Mouse (Mus musculus) limb, embryonic 13.5 days (tissue): ENCODE measurements at regions not wholly inside any gene's neighbourhood (a gene's known extent, or its start where the extent isn't known, plus 50 kb on each side); places are given as distances from the start of the nearest gene placed in this dataset.

Experiments
- ATAC-seq: fragments of 200-750 bp; cut with Nextera tagmentation; 2 replicates; pipeline ENCODE4 v1.8.0; 2017; ENCODE audit warnings: low read depth, moderate number of reproducible peaks, moderate TSS enrichment; ENCODE audit not compliant: low FRiP score
- H3K27ac ChIP-seq: fragments of 300-500 bp; sonication (generic); 2 replicates; pipeline ENCODE4 v1.5.1; 2015; ENCODE audit warnings: inconsistent platforms, mild to moderate bottlenecking, moderate library complexity
- H3K27me3 ChIP-seq: fragments of 300-500 bp; sonication (generic); 2 replicates; pipeline ENCODE4 v1.6.1; 2015; ENCODE audit warnings: mild to moderate bottlenecking, inconsistent platforms
- H3K36me3 ChIP-seq: fragments of 300-500 bp; sonication (generic); 2 replicates; pipeline ENCODE4 v1.6.1; 2015; ENCODE audit warnings: inconsistent platforms, mild to moderate bottlenecking, moderate library complexity
- H3K4me1 ChIP-seq: fragments of 300-500 bp; sonication (generic); 2 replicates; pipeline ENCODE4 v1.6.1; 2015; ENCODE audit warnings: inconsistent platforms
- H3K4me2 ChIP-seq: fragments of 300-500 bp; sonication (generic); replicated peaks from 2 replicates; pipeline ENCODE4 v1.6.1; 2015; ENCODE audit warnings: inconsistent platforms, mild to moderate bottlenecking, moderate library complexity
- H3K4me3 ChIP-seq: fragments of 300-500 bp; sonication (generic); 2 replicates; pipeline ENCODE4 v1.5.1; 2015; ENCODE audit warnings: moderate library complexity, mild to moderate bottlenecking, inconsistent platforms
- H3K9ac ChIP-seq: fragments of 300-500 bp; sonication (generic); 2 replicates; pipeline ENCODE4 v1.6.1; 2015; ENCODE audit warnings: mild to moderate bottlenecking, inconsistent platforms
- H3K9me3 ChIP-seq: fragments of 300-500 bp; sonication (generic); 2 replicates; pipeline ENCODE4 v1.6.1; 2016; ENCODE audit warnings: inconsistent platforms
- WGBS: fragments of 180-500 bp; shearing (Covaris S2); methylation state at CpG from one replicate; pipeline ENCODE4 v1.1.7; 2015; 5-methylcytosine and 5-hydroxymethylcytosine counted together

DNA sequence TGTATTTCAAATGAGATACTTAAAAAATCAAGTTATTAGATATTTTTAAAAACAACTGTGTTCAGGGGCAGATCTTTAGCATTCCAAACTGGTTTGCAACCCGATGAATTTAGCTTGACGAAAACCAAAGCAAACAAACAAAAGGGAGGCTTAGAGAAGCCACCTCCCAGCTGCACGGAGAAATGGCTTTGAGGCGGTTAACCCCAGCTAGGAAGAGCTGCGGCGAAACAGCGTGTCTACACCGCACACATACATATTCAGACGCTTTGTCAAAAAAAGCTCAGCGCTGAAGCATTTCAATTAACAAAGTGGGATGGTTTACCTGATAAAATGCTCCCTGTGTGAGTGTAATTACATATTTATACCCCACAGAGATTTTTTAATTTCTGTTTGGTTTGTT is 123.0 kb upstream of the Ap5m1 start:
- Histone ChIP-seq H3K4me2 (no peak overlapping the region), H3K27ac (no peak overlapping the region), H3K9me3 (no peaks in the 10 kb centered on the region), H3K4me3 (no peak overlapping the region), H3K27me3 (no peaks in the 10 kb centered on the region), H3K36me3 (no peaks in the 10 kb centered on the region), H3K9ac (no peak overlapping the region), H3K4me1 (no peaks in the 10 kb centered on the region)
- no peak for ATAC-seq
- 74% methylated on average over 10 of the region's 10 CpGs for WGBS

DNA sequence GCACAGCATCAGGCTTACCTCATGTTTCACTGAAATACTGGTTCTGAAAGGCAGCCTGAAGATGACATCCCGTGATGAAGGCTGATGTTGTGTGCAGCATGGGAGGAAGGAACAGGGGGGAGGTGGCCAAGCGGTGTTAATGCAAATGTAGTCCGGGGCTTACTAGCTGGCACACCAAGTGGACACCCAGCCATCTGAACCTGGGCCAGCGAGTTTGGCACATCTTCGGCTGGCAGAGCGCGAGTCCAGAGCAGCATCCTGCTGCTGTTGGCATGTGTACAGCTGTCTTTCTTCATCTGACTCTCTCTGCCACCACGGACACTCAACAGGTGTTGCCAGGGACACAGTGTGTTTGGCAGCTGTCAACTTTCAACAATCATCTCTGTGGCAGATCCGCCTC is 135.0 kb upstream of the Ap5m1 start:
- no peak for ATAC-seq
- H3K4me2 ChIP-seq = no peak overlapping the region
- H3K27ac ChIP-seq = no peak overlapping the region
- H3K4me1 ChIP-seq = no peaks in the 10 kb centered on the region
- H3K9me3 ChIP-seq = no peaks in the 10 kb centered on the region
- H3K27me3 ChIP-seq = no peaks in the 10 kb centered on the region
- WGBS = 93% methylated on average over 9 of the region's 9 CpGs
- no peaks in the 10 kb centered on the region for H3K36me3 ChIP-seq
- no peak overlapping the region for H3K9ac ChIP-seq
- no peak overlapping the region for H3K4me3 ChIP-seq

DNA sequence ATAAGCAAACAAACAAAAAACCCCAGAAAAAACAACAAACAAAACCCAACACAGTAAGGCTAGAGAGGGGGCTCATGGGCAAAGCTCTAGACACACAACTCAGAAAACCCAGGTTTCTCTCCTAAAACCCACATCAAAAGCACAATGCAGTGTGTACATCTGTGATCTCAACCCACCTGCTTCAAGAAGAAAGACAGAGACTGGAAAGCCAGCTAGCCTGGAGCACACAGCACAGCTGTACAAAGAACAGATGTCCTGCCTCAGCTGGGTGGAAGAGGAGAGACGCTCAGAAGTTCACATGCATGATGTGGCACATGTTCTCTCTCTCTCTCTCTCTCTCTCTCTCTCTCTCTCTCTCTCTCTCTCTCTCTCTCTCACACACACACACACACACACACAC is 140.0 kb upstream of the Ap5m1 start:
- H3K4me1 ChIP-seq = no peaks in the 10 kb centered on the region
- ATAC-seq = no peak
- no peak overlapping the region for H3K4me3 ChIP-seq
- no peaks in the 10 kb centered on the region for H3K36me3 ChIP-seq
- no peak overlapping the region for H3K27ac ChIP-seq
- H3K9me3 ChIP-seq = no peaks in the 10 kb centered on the region
- H3K4me2 ChIP-seq = no peak overlapping the region
- no peak overlapping the region for H3K9ac ChIP-seq
- H3K27me3 ChIP-seq = no peaks in the 10 kb centered on the region
- WGBS = 40% methylated on average over 1 of the region's 1 CpGs

DNA sequence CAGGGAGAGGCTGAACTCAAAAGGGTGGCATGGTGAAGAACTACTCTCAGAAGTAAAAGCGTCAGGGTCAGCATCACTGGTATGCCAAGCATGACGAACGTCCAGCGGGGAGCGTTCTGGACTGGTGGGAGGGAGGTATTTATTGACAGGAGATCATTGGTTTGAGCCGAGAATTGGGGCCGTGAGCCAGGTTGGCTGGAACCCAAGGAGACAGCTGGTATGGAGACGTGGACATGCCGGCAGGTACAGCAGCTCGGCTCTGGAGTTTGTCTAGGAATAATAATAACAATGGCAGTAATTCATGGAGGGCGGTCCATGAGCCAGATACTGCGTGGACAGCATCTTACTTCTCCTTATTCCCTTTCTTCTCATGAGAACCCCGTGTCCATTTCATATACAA is 156.5 kb upstream of the Ap5m1 start:
- no peak overlapping the region for H3K27ac ChIP-seq
- H3K9me3 ChIP-seq = no peaks in the 10 kb centered on the region
- H3K4me3 ChIP-seq = no peak overlapping the region
- 72% methylated on average over 13 of the region's 13 CpGs for WGBS
- no peaks in the 10 kb centered on the region for H3K4me1 ChIP-seq
- ATAC-seq = no peak
- H3K27me3 ChIP-seq = no peaks in the 10 kb centered on the region
- no peak overlapping the region for H3K9ac ChIP-seq
- H3K4me2 ChIP-seq = no peak overlapping the region
- H3K36me3 ChIP-seq = no peaks in the 10 kb centered on the region

DNA sequence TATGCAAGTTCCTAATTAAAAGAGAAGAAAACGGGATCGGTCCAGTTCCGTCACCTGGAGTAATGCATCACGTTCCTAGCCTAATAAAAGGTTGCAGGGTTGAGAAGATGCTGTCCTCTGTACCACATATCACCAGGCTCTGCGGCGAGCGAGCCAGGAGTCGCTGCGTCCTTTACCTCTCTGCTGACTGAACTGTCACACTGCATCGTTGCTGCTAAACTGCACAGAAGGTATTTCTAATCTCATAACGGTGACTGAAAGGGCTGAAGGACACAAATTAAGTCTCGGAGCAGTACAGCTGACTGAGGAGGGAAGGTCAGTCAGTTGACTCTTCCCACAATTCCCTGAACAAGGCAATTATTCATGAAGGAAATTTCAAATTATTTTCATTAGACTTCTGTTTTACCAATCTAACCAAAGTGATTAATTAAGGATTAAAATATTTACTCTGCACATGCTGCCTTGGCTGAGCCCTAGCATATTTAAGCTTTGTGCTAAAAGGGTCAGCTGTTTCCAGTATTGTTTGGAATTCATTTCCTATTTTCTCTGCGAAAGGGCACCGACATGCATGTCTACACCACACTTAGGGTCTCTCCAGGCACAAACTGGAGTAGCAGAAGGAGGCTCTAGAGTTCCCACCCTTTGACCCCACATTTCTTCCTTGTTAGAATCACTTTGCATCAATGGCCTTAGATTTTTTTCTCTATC is 157.8 kb upstream of the Ap5m1 start:
- Histone ChIP-seq H3K27ac (no peak overlapping the region), H3K9ac (no peak overlapping the region), H3K4me2 (no peak overlapping the region), H3K4me3 (no peak overlapping the region), H3K9me3 (no peaks in the 10 kb centered on the region), H3K4me1 (peaks cover 4% of the 10 kb centered on the region; the same call in 1 of the 2 replicates), H3K36me3 (no peaks in the 10 kb centered on the region), H3K27me3 (no peaks in the 10 kb centered on the region)
- WGBS = 78% methylated on average over 14 of the region's 14 CpGs
- ATAC-seq = no peak

DNA sequence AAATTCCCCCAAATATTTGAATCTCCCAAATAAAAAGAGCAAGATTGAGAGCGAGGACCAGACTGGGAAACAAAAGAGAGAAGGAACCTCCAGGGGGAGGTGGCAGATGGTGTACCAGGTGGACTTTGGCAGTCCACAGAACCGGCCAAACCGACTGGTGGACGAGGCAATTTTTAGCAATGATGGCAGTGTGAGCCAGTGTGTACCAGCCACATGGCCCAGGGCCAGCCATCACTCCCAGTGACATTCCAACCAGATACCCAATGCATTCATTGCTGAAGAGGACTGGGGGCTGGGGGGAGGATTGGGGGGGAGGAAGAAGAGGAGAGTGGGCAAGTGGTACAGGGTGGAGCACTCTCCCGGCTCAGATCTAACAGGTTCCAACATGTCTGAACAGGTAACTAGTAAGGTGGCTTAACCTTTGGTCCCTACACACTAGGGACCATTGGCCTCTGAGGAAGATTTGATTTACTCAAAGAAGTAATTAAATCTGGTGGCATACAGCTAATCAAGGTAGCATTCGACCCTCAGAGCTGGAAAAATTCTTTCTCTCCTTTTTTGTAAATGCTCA is 158.4 kb upstream of the Ap5m1 start:
- no peak overlapping the region for H3K9ac ChIP-seq

DNA sequence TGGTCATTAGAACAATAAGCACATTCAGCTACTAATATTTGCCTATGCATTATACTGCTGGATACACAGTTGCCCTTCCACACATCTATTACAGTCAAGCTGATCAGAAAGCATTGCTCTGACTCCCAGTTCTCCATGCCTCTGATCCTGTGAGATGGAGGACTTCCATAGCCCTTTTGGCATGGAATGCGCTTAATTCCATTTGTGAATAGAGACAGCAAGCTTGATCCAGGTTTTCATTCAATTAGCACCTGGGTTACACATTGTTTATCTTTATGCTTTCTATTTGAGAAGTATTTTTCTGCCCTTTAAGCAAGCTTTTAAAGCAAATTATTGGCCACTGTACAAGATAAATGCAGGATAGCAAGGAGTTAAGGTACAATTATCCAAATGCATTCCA is 158.9 kb upstream of the Ap5m1 start:
- 92% methylated on average over 1 of the region's 1 CpGs for WGBS
- no peak overlapping the region for H3K4me3 ChIP-seq
- no peaks in the 10 kb centered on the region for H3K27me3 ChIP-seq
- H3K9me3 ChIP-seq = no peaks in the 10 kb centered on the region
- ATAC-seq = no peak
- H3K9ac ChIP-seq = no peak overlapping the region
- no peak overlapping the region for H3K4me2 ChIP-seq
- peaks cover 4% of the 10 kb centered on the region; the same call in 1 of the 2 replicates for H3K4me1 ChIP-seq
- H3K36me3 ChIP-seq = no peaks in the 10 kb centered on the region
- H3K27ac ChIP-seq = no peak overlapping the region

More for the DNA sequence above, 158.4 kb upstream of the Ap5m1 start:
- ATAC-seq = no peak
- Histone ChIP-seq H3K4me2 (no peak overlapping the region), H3K27ac (no peak overlapping the region), H3K4me1 (peaks cover 4% of the 10 kb centered on the region; the same call in 1 of the 2 replicates), H3K27me3 (no peaks in the 10 kb centered on the region), H3K36me3 (no peaks in the 10 kb centered on the region), H3K9me3 (no peaks in the 10 kb centered on the region), H3K4me3 (no peak overlapping the region)
- 83% methylated on average over 6 of the region's 6 CpGs for WGBS

DNA sequence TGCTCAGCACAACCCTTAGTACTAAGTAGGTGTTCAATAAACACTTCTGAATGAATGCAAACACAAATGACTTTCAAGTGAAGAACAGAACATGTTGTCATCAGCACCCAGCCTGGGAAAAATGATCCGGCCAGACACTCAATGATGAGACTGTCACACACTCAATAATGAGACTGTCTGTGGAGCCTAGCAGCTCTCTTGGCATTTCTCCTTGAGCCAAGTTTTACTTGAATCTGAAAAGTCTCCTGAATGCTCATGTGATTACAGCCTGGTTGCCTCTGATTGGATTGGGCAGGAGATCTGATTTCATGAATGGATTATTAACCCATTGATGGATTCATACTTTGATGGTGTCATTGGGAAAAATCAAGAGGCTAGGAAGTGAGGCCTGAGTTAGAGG is 161.3 kb upstream of the Ap5m1 start:
- no peak for ATAC-seq
- Histone ChIP-seq H3K4me3 (no peak overlapping the region), H3K4me1 (peaks cover 4% of the 10 kb centered on the region; the same call in 1 of the 2 replicates), H3K9ac (no peak overlapping the region), H3K36me3 (no peaks in the 10 kb centered on the region), H3K9me3 (no peaks in the 10 kb centered on the region), H3K27me3 (no peaks in the 10 kb centered on the region), H3K4me2 (no peak overlapping the region), H3K27ac (no peak overlapping the region)
- 95% methylated on average over 1 of the region's 1 CpGs for WGBS

DNA sequence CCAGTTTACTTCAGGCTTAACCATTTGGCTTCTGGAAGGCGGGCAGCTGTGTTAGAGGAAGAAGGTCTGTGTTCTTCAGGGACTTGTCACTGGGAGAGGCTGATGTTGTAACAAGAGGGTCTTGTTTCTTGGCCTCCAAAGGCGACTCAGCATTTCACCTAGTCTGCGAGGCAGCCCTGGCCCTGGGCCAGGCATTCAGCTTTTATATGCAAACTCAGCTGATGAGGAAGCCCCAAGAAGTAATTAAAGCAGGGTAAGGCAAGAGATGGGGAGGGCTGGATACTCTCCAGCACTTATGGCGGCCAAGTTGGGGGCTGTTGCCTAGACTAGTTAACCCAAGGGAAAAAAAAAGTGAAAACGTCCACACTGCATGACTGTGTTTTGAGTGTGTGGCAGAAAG is 162.4 kb upstream of the Ap5m1 start:
- no peaks in the 10 kb centered on the region for H3K27me3 ChIP-seq
- H3K27ac ChIP-seq = no peak overlapping the region
- peaks cover 4% of the 10 kb centered on the region; the same call in 1 of the 2 replicates for H3K4me1 ChIP-seq
- no peak overlapping the region for H3K4me3 ChIP-seq
- peak; percentile 54; the same call in 1 of the 2 replicates for ATAC-seq
- H3K9me3 ChIP-seq = no peaks in the 10 kb centered on the region
- WGBS = 16% methylated on average over 5 of the region's 5 CpGs
- no peak overlapping the region for H3K9ac ChIP-seq
- H3K4me2 ChIP-seq = no peak overlapping the region
- no peaks in the 10 kb centered on the region for H3K36me3 ChIP-seq

DNA sequence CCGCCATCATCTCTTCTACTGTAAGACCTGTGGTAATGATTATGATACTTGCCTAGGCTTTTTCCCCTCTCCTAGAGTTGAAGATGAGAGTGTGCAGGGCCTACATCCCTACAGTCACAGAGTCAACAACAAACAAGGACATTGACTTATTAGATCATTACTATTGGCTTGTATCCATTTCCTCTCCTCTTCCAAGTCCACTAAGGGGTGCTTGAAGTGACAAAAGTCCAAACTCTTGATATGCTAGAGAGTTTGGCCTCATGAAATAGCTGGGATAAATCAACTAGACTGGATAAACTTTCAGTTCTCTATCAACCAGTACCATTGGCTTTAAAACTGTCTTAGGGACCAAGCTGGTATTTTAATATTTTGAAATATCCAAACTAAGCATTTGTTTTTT is 165.7 kb upstream of the Ap5m1 start:
- Histone ChIP-seq H3K4me1 (peaks cover 4% of the 10 kb centered on the region; the same call in 1 of the 2 replicates), H3K27ac (no peak overlapping the region), H3K4me2 (no peak overlapping the region), H3K27me3 (no peaks in the 10 kb centered on the region), H3K36me3 (no peaks in the 10 kb centered on the region), H3K4me3 (no peak overlapping the region), H3K9ac (no peak overlapping the region), H3K9me3 (no peaks in the 10 kb centered on the region)
- no peak for ATAC-seq
- 76% methylated on average over 1 of the region's 1 CpGs for WGBS

DNA sequence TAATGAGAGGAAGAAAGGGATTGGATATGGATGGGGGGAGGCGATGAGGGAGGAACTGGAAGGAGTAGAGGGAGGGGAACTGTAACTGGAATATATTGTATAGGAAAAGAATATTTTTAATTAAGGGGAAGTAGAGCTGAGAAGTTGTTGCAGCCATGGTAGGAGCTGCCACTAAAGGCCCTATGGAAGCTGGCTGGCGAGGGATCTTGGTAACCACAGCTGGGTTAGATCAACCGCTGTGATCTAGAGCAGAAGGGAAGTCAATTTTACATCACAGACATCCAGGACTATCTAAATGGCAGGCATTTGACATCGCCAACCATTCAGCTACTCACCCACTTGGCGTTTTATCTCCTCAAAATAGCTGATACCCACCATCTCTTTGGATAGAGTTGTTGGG is 168.8 kb upstream of the Ap5m1 start:
- Histone ChIP-seq H3K9me3 (no peaks in the 10 kb centered on the region), H3K4me1 (no peaks in the 10 kb centered on the region), H3K36me3 (no peaks in the 10 kb centered on the region), H3K27ac (no peak overlapping the region), H3K4me2 (no peak overlapping the region), H3K27me3 (peaks cover 9% of the 10 kb centered on the region; the same call in 1 of the 2 replicates), H3K4me3 (no peak overlapping the region), H3K9ac (no peak overlapping the region)
- no peak for ATAC-seq
- WGBS = 88% methylated on average over 5 of the region's 5 CpGs

DNA sequence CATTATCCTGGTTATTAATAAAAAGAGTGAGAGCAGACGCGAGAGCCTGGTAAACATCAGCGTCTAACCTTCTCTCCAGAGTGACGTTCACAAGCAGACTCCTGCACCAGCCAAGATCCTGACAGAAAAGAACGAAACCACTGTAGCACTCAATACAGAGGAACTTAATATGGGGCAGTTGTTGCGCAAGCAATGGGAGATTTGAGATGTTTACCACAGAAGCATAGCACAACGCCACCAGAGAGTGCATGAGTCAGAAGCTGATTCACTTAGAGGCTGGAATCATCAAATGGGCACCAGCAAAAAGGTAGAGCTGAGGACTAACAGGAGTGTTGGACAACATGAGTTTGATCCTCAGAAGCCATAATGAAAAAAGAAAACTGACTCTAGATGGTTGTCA is 169.7 kb upstream of the Ap5m1 start:
- Histone ChIP-seq H3K4me2 (no peak overlapping the region), H3K4me3 (no peak overlapping the region), H3K27me3 (peaks cover 9% of the 10 kb centered on the region; the same call in 1 of the 2 replicates), H3K27ac (no peak overlapping the region), H3K36me3 (no peaks in the 10 kb centered on the region), H3K4me1 (no peaks in the 10 kb centered on the region), H3K9me3 (no peaks in the 10 kb centered on the region), H3K9ac (no peak overlapping the region)
- ATAC-seq = no peak
- 87% methylated on average over 7 of the region's 7 CpGs for WGBS

DNA sequence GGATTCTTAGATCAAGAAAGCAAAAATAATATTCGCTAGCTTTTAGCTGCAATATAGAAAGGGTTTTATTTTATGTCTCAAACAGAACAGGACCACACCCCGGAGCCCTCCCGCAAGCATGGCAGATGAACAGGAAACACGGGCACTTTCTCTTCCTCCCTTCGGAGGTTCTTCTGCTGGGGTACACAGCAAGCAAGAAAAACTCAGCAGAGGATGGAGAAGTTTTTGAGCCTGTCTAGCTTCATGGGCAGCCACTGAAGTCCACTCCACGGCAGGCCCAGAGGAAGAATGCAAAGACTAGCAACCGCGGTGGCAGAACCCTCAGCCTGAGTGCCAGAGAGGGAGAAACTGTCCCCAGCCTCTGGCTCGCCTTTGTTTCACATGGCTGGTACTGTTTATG is 174.7 kb upstream of the Ap5m1 start:
- Histone ChIP-seq H3K27ac (no peak overlapping the region), H3K9ac (no peak overlapping the region), H3K36me3 (no peaks in the 10 kb centered on the region), H3K4me2 (no peak overlapping the region), H3K27me3 (peaks cover 22% of the 10 kb centered on the region), H3K4me3 (no peak overlapping the region), H3K4me1 (peaks cover 9% of the 10 kb centered on the region), H3K9me3 (no peaks in the 10 kb centered on the region)
- no peak for ATAC-seq
- WGBS = 79% methylated on average over 9 of the region's 9 CpGs
